Mouse (Mus musculus) urinary bladder, adult 18-20 months (tissue): ENCODE measurements around the gene 4930516K23Rik.

Experiments
- DNase-seq, 2 experiments: peaks; one replicate each; pipeline ENCODE4 v3.0.0; 2022; ENCODE audit warnings: low spot score in 2 of 2, mixed read lengths in 2 of 2

Gene 4930516K23Rik

GRCm38 (mm10) chr7:104061345-104061744, at the start of gene 4930516K23Rik:
TSS of gene 4930516K23Rik (minus strand) at chr7:104061445.
- no peak for DNase-seq

- DNase-seq = no peak
Observed at GRCm38 (mm10) chr7:104104757-104104972, 43.4 kb upstream of the 4930516K23Rik start, which contains the start of gene Olfr646. TSS of gene Olfr646 (plus strand) at chr7:104104873.

GRCm38 (mm10) chr7:104103913-104104756, 42.9 kb upstream of the 4930516K23Rik start:
- no peak for DNase-seq

- DNase-seq = no peak
Observed at GRCm38 (mm10) chr7:104085365-104085764, 24.1 kb upstream of the 4930516K23Rik start, which contains the start of gene Olfr645. TSS of gene Olfr645 (minus strand) at chr7:104085465.

- DNase-seq = no peak
Observed at GRCm38 (mm10) chr7:104071769-104072168, 10.5 kb upstream of the 4930516K23Rik start, which contains the start of gene Olfr644. TSS of gene Olfr644 (minus strand) at chr7:104071869.

GRCm38 (mm10) chr7:104059215-104059614, 2.0 kb downstream of the 4930516K23Rik start:
- no peak for DNase-seq

GRCm38 (mm10) chr7:104052566-104052965, 8.7 kb downstream of the 4930516K23Rik start, which contains the start of gene Olfr642:
TSS of gene Olfr642 (minus strand) at chr7:104052666.
- no peak for DNase-seq

GRCm38 (mm10) chr7:104050745-104051144, 10.5 kb downstream of the 4930516K23Rik start:
- DNase-seq = no peak

GRCm38 (mm10) chr7:104035145-104035544, 26.1 kb downstream of the 4930516K23Rik start, which contains the start of gene Olfr641:
TSS of gene Olfr641 (plus strand) at chr7:104035445.
- no peak for DNase-seq

- no peak for DNase-seq
Observed at GRCm38 (mm10) chr7:104026978-104027377, 34.3 kb downstream of the 4930516K23Rik start.

- no peak for DNase-seq
Observed at GRCm38 (mm10) chr7:104025473-104025872, 35.8 kb downstream of the 4930516K23Rik start, which contains the start of gene Olfr640. TSS of gene Olfr640 (minus strand) at chr7:104025573.

- DNase-seq = no peak
Observed at GRCm38 (mm10) chr7:104021651-104022050, 39.6 kb downstream of the 4930516K23Rik start.

- DNase-seq = no peak
Observed at GRCm38 (mm10) chr7:104018953-104019352, 42.3 kb downstream of the 4930516K23Rik start.

GRCm38 (mm10) chr7:104017203-104017602, 44.0 kb downstream of the 4930516K23Rik start, which contains the start of gene Olfr639:
TSS of gene Olfr639 (minus strand) at chr7:104017303.
- no peak for DNase-seq
